In the genomic region with DNA sequence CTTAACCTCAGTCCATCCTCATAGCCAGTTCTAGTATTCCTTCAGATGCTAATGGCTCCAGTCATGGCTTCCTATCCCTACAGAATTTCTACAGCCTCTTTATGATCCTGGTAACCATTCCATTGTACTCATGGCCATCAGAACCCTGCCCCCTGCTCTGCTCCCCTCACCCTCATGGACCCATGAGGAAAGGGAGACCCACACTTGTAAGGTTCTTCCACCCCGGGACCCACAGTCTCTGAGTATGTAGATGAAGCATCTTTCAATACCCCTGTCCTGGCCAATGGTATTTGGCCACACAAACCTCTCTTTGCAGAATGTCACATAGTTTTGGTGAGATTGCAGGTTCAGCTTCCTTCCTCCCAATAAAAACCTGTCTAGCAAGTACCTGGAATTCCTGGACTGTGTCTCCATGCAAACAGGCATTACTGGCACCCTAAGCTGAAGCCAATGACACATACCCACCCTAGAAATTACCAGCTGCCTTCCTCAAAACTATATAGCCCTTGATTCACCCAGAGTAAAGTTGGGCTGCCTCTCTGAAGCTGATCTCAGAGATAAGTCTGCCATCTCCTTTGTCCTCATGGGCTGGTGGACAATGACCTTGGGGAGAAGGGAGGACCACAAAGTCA, we compare ENCODE assay signal across 13 mouse cellular contexts.
"Had no signal": no experiment of that assay in that cellular context is flagged by ENCODE, and none has a peak within 500 bp of the region (broad histone marks: within the 10 kb centered on the region; RNA-seq: fewer than 3 reads in every experiment).

No protein-coding gene starts in this region.

- H3K27ac ChIP-seq: kidney, embryonic 15.5 days; liver, embryonic 13.5 days; midbrain, embryonic 10.5 days; midbrain, embryonic 13.5 days; neural tube, embryonic 13.5 days had no signal

- DNase-seq: kidney, adult 2 months; kidney, postnatal 14 days; liver, embryonic 13.5 days; lung, adult 2 months; thymus, adult 18-20 months; thymus, postnatal 4 days had no signal

- H3K9me3 ChIP-seq: kidney, embryonic 15.5 days; liver, embryonic 13.5 days; megakaryocyte, embryonic 14.5 days; midbrain, embryonic 10.5 days; midbrain, embryonic 13.5 days; neural tube, embryonic 13.5 days had no signal

- H3K9ac ChIP-seq: kidney, embryonic 15.5 days; liver, embryonic 13.5 days; midbrain, embryonic 13.5 days; neural tube, embryonic 13.5 days had no signal

- ATAC-seq: midbrain, embryonic 16.5 days had no signal

- H3K4me3 ChIP-seq: kidney, embryonic 15.5 days; liver, embryonic 13.5 days; megakaryocyte, embryonic 14.5 days; midbrain, embryonic 10.5 days; midbrain, embryonic 13.5 days; myocyte; neural tube, embryonic 13.5 days had no signal

- H3K27me3 ChIP-seq: kidney, embryonic 15.5 days; liver, embryonic 13.5 days; megakaryocyte, embryonic 14.5 days; midbrain, embryonic 13.5 days; neural tube, embryonic 13.5 days had no signal

- H3K4me1 ChIP-seq: liver, embryonic 13.5 days; midbrain, embryonic 10.5 days; midbrain, embryonic 13.5 days; neural tube, embryonic 13.5 days had no signal

- H3K4me2 ChIP-seq: kidney, embryonic 15.5 days; liver, embryonic 13.5 days; midbrain, embryonic 13.5 days; neural tube, embryonic 13.5 days had no signal
